Mouse (Mus musculus) spleen, adult 2 months (tissue): ENCODE data around the gene Chst15.

Experiments used
- CTCF ChIP-seq: fragments of 200-500 bp; IDR thresholded peaks from 2 replicates; pipeline ENCODE4 v1.5.1; 2011; ENCODE audit warnings: mild to moderate bottlenecking, inconsistent platforms; ENCODE audit not compliant: insufficient read depth, insufficient read length, insufficient replicate concordance; ENCODE audit errors: extremely low read depth
- POLR2A ChIP-seq: fragments of 200-500 bp; IDR thresholded peaks from 2 replicates; pipeline ENCODE4 v1.6.1; 2011; ENCODE audit warnings: low read depth, low read length, inconsistent platforms

- TF ChIP-seq CTCF (no peak), POLR2A (no peak)
These were observed 34.5 kb downstream of the Chst15 start for GRCm38 (mm10) chr7:132282576-132282975.
